Mouse (Mus musculus): ENCODE measurements around the gene Crtc1. TPM values are rescaled to one million over a fixed set of nuclear protein-coding genes. Genes with fewer than 3 reads are reported as not detected.

Crtc1 gene
- polyA plus RNA-seq, 1 experiment from 2014 or later, result 13.6 TPM

- Histone ChIP-seq H3K9me3 (ENCODE audit: control insufficient read depth, low read length) (no peaks in the 10 kb centered on the region), H3K27ac (ENCODE audit: low read depth, low read length) (no peak overlapping the region), H3K36me3 (ENCODE audit: control insufficient read depth, insufficient read depth, low read length) (no peaks in the 10 kb centered on the region; the same call in 1 of the 2 replicates), H3K9ac (ENCODE audit: low read depth, low read length) (no peak overlapping the region), H3K4me1 (replicated peaks; ENCODE audit: control insufficient read depth, insufficient read depth, low read length) (no peaks in the 10 kb centered on the region), H3K4me2 (replicated peaks; ENCODE audit: low read depth, low read length) (no peak overlapping the region), H3K27me3 (ENCODE audit: control insufficient read depth, insufficient read depth, low read length) (no peaks in the 10 kb centered on the region), H3K4me3 (ENCODE audit: low read depth, low read length) (no peak overlapping the region)
- no peak for ATAC-seq (ENCODE audit: low FRiP score)
- no peak for DNase-seq (ENCODE audit: low spot score)
- WGBS, result 86% methylated on average over 5 of the region's 5 CpGs
Observed at GRCm38 (mm10) chr8:70395649-70396048, 43.7 kb downstream of the Crtc1 start.

GRCm38 (mm10) chr8:70394269-70394998 lies 44.9 kb downstream of the Crtc1 start:
- no peak for ATAC-seq (ENCODE audit: low FRiP score)

GRCm38 (mm10) chr8:70393087-70393486 lies 46.3 kb downstream of the Crtc1 start:
- WGBS, result 82% methylated on average over 5 of the region's 5 CpGs
- Histone ChIP-seq H3K27ac (ENCODE audit: low read depth, low read length) (no peak overlapping the region), H3K27me3 (ENCODE audit: control insufficient read depth, insufficient read depth, low read length) (no peaks in the 10 kb centered on the region), H3K9me3 (ENCODE audit: control insufficient read depth, low read length) (no peaks in the 10 kb centered on the region), H3K9ac (ENCODE audit: low read depth, low read length) (no peak overlapping the region), H3K36me3 (ENCODE audit: control insufficient read depth, insufficient read depth, low read length) (no peaks in the 10 kb centered on the region; the same call in 1 of the 2 replicates), H3K4me3 (ENCODE audit: low read depth, low read length) (no peak overlapping the region), H3K4me1 (replicated peaks; ENCODE audit: control insufficient read depth, insufficient read depth, low read length) (no peaks in the 10 kb centered on the region), H3K4me2 (replicated peaks; ENCODE audit: low read depth, low read length) (no peak overlapping the region)
- no peak for DNase-seq (ENCODE audit: low spot score)
- no peak for ATAC-seq (ENCODE audit: low FRiP score)

More at GRCm38 (mm10) chr8:70394269-70394998, 44.9 kb downstream of the Crtc1 start:
- 84% methylated on average over 8 of the region's 8 CpGs for WGBS
- H3K4me2 ChIP-seq (replicated peaks; ENCODE audit: low read depth, low read length), result no peak overlapping the region
- H3K36me3 ChIP-seq (ENCODE audit: control insufficient read depth, insufficient read depth, low read length), result no peaks in the 10 kb centered on the region; the same call in 1 of the 2 replicates
- no peaks in the 10 kb centered on the region for H3K27me3 ChIP-seq (ENCODE audit: control insufficient read depth, insufficient read depth, low read length)
- H3K4me1 ChIP-seq (replicated peaks; ENCODE audit: control insufficient read depth, insufficient read depth, low read length), result no peaks in the 10 kb centered on the region
- H3K9me3 ChIP-seq (ENCODE audit: control insufficient read depth, low read length), result no peaks in the 10 kb centered on the region
- no peak for DNase-seq (ENCODE audit: low spot score)
- H3K9ac ChIP-seq (ENCODE audit: low read depth, low read length), result no peak overlapping the region
- no peak overlapping the region for H3K4me3 ChIP-seq (ENCODE audit: low read depth, low read length)
- H3K27ac ChIP-seq (ENCODE audit: low read depth, low read length), result no peak overlapping the region

- Histone ChIP-seq H3K27ac (ENCODE audit: low read depth, low read length) (no peak overlapping the region), H3K9me3 (ENCODE audit: control insufficient read depth, low read length) (no peaks in the 10 kb centered on the region), H3K4me2 (replicated peaks; ENCODE audit: low read depth, low read length) (no peak overlapping the region), H3K4me3 (ENCODE audit: low read depth, low read length) (no peak overlapping the region), H3K27me3 (ENCODE audit: control insufficient read depth, insufficient read depth, low read length) (no peaks in the 10 kb centered on the region), H3K36me3 (ENCODE audit: control insufficient read depth, insufficient read depth, low read length) (no peaks in the 10 kb centered on the region), H3K4me1 (replicated peaks; ENCODE audit: control insufficient read depth, insufficient read depth, low read length) (no peaks in the 10 kb centered on the region), H3K9ac (ENCODE audit: low read depth, low read length) (no peak overlapping the region)
- DNase-seq (ENCODE audit: low spot score) (no peak), ATAC-seq (ENCODE audit: low FRiP score) (no peak)
- 92% methylated on average over 2 of the region's 2 CpGs for WGBS
Observed at GRCm38 (mm10) chr8:70389678-70390077, 49.7 kb downstream of the Crtc1 start.

GRCm38 (mm10) chr8:70383287-70383686 lies 56.1 kb downstream of the Crtc1 start:
- 70% methylated on average over 3 of the region's 3 CpGs for WGBS

GRCm38 (mm10) chr8:70380069-70380468 lies 59.3 kb downstream of the Crtc1 start:
- 88% methylated on average over 12 of the region's 12 CpGs for WGBS
- DNase-seq (ENCODE audit: low spot score) (no peak), ATAC-seq (ENCODE audit: low FRiP score) (no peak)
- H3K4me2 ChIP-seq (replicated peaks; ENCODE audit: low read depth, low read length), result no peak overlapping the region
- peaks cover 40% of the 10 kb centered on the region for H3K27me3 ChIP-seq (ENCODE audit: control insufficient read depth, insufficient read depth, low read length)
- H3K27ac ChIP-seq (ENCODE audit: low read depth, low read length), result no peak overlapping the region
- no peaks in the 10 kb centered on the region for H3K4me1 ChIP-seq (replicated peaks; ENCODE audit: control insufficient read depth, insufficient read depth, low read length)
- H3K36me3 ChIP-seq (ENCODE audit: control insufficient read depth, insufficient read depth, low read length), result no peaks in the 10 kb centered on the region
- no peaks in the 10 kb centered on the region for H3K9me3 ChIP-seq (ENCODE audit: control insufficient read depth, low read length)
- no peak overlapping the region for H3K9ac ChIP-seq (ENCODE audit: low read depth, low read length)
- H3K4me3 ChIP-seq (ENCODE audit: low read depth, low read length), result no peak overlapping the region

More at GRCm38 (mm10) chr8:70383287-70383686, 56.1 kb downstream of the Crtc1 start:
- no peak overlapping the region for H3K4me2 ChIP-seq (replicated peaks; ENCODE audit: low read depth, low read length)
- peaks cover 9% of the 10 kb centered on the region; the same call in 1 of the 2 replicates for H3K27me3 ChIP-seq (ENCODE audit: control insufficient read depth, insufficient read depth, low read length)
- peak; percentile 73 for DNase-seq (ENCODE audit: low spot score)
- no peaks in the 10 kb centered on the region for H3K4me1 ChIP-seq (replicated peaks; ENCODE audit: control insufficient read depth, insufficient read depth, low read length)
- no peak overlapping the region for H3K27ac ChIP-seq (ENCODE audit: low read depth, low read length)
- no peak overlapping the region for H3K9ac ChIP-seq (ENCODE audit: low read depth, low read length)
- H3K4me3 ChIP-seq (ENCODE audit: low read depth, low read length), result no peak overlapping the region
- ATAC-seq (ENCODE audit: low FRiP score), result peak; percentile 34; the same call in 1 of the 2 replicates
- no peaks in the 10 kb centered on the region for H3K9me3 ChIP-seq (ENCODE audit: control insufficient read depth, low read length)
- no peaks in the 10 kb centered on the region for H3K36me3 ChIP-seq (ENCODE audit: control insufficient read depth, insufficient read depth, low read length)

- Histone ChIP-seq H3K36me3 (ENCODE audit: control insufficient read depth, insufficient read depth, low read length) (no peaks in the 10 kb centered on the region), H3K4me2 (replicated peaks; ENCODE audit: low read depth, low read length) (no peak overlapping the region), H3K9ac (ENCODE audit: low read depth, low read length) (no peak overlapping the region), H3K4me3 (ENCODE audit: low read depth, low read length) (no peak overlapping the region), H3K4me1 (replicated peaks; ENCODE audit: control insufficient read depth, insufficient read depth, low read length) (peaks cover 12% of the 10 kb centered on the region), H3K27ac (ENCODE audit: low read depth, low read length) (no peak overlapping the region), H3K27me3 (ENCODE audit: control insufficient read depth, insufficient read depth, low read length) (peaks cover 69% of the 10 kb centered on the region), H3K9me3 (ENCODE audit: control insufficient read depth, low read length) (no peaks in the 10 kb centered on the region)
- no peak for ATAC-seq (ENCODE audit: low FRiP score)
- DNase-seq (ENCODE audit: low spot score), result no peak
- 16% methylated on average over 15 of the region's 15 CpGs for WGBS
Observed at GRCm38 (mm10) chr8:70377049-70377448, 62.3 kb downstream of the Crtc1 start.

GRCm38 (mm10) chr8:70376275-70376741 lies 63.1 kb downstream of the Crtc1 start:
- 9% methylated on average over 37 of the region's 37 CpGs for whole genome bisulfite sequencing
- Histone ChIP-seq H3K27ac (ENCODE audit: low read depth, low read length) (no peak overlapping the region), H3K27me3 (ENCODE audit: control insufficient read depth, insufficient read depth, low read length) (peaks cover 76% of the 10 kb centered on the region), H3K9ac (ENCODE audit: low read depth, low read length) (no peak overlapping the region), H3K4me2 (replicated peaks; ENCODE audit: low read depth, low read length) (no peak overlapping the region; the same call in 1 of the 2 replicates), H3K4me3 (ENCODE audit: low read depth, low read length) (no peak overlapping the region), H3K36me3 (ENCODE audit: control insufficient read depth, insufficient read depth, low read length) (no peaks in the 10 kb centered on the region), H3K9me3 (ENCODE audit: control insufficient read depth, low read length) (no peaks in the 10 kb centered on the region), H3K4me1 (replicated peaks; ENCODE audit: control insufficient read depth, insufficient read depth, low read length) (peaks cover 12% of the 10 kb centered on the region)
- DNase-seq (ENCODE audit: low spot score), result peak; percentile 40
- no peak for ATAC-seq (ENCODE audit: low FRiP score)
